ENCODE assay signal across 8 mouse cellular contexts in the genomic region with DNA sequence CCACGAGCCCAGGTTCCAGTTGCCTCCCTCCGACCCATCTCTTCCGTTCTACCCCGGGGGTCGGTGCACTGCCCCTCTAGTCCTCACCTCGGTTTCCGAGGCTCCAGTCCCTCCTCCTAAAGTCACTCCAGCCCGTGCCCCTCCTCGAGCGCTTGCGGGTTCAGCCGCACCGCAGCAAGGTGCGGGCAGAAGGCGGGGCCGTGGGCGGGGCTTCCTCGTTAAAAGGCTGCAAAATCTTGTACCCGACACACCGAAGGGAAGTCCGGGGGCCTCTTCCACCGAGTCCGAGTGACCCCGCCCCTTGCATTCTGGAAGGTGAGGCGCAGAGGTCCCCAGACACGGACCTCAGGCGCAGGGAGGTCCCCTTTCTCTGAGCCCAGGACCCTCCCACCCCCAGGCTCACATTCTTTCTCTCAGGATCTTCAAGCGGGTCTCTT. TPM values are rescaled to one million over a fixed set of nuclear protein-coding genes. Genes with fewer than 3 reads are reported as not detected.
DNase-seq lines count a peak whose midpoint lies in the region; ATAC-seq lines count a peak whose summit lies in the region.

A gene (plus strand): TSS at position 245 of the 437 bp plus-strand sequence.

- H3K4me2 ChIP-seq in heart, embryonic 13.5 days: peak within 1 kb of the TSS; percentile 83
- H3K4me2 ChIP-seq in kidney, embryonic 16.5 days (replicated peaks; ENCODE audit: low read depth, low read length): peak within 1 kb of the TSS; percentile 93
- peak within 1 kb of the TSS; percentile 87 for H3K4me2 ChIP-seq in lung, embryonic 16.5 days (ENCODE audit: low read depth, low read length)

- no peaks in the 10 kb centered on the region; the same call in 1 of the 2 replicates for H3K36me3 ChIP-seq in heart, embryonic 13.5 days
- H3K36me3 ChIP-seq in kidney, embryonic 16.5 days (ENCODE audit: insufficient read depth, low read length): no peaks in the 10 kb centered on the region
- H3K36me3 ChIP-seq in lung, embryonic 16.5 days (ENCODE audit: control insufficient read depth, insufficient read depth, low read length): no peaks in the 10 kb centered on the region

- H3K9me3 ChIP-seq in heart, embryonic 13.5 days: no peaks in the 10 kb centered on the region
- no peaks in the 10 kb centered on the region for H3K9me3 ChIP-seq in kidney, embryonic 16.5 days (ENCODE audit: low read length)
- no peaks in the 10 kb centered on the region for H3K9me3 ChIP-seq in lung, embryonic 16.5 days (ENCODE audit: control insufficient read depth, low read length)

- H3K27me3 ChIP-seq in heart, embryonic 13.5 days (replicated peaks): peaks cover 50% of the 10 kb centered on the region
- no peaks in the 10 kb centered on the region for H3K27me3 ChIP-seq in kidney, embryonic 16.5 days (ENCODE audit: insufficient read depth, low read length)
- H3K27me3 ChIP-seq in lung, embryonic 16.5 days (ENCODE audit: control insufficient read depth, insufficient read depth, low read depth, low read length): 0 out of 2 replicates have a peak, but pooled peaks cover 5% of the 10 kb centered on the region

- H3K9ac ChIP-seq in heart, embryonic 13.5 days: peak within 1 kb of the TSS; percentile 76
- peak within 1 kb of the TSS; percentile 64 for H3K9ac ChIP-seq in kidney, embryonic 16.5 days (replicated peaks; ENCODE audit: low read length)
- H3K9ac ChIP-seq in lung, embryonic 16.5 days (ENCODE audit: low read length): peak within 1 kb of the TSS; percentile 62

- peak; percentile 20 for DNase-seq in adrenal gland, postnatal 10 days
- DNase-seq in adrenal gland, adult 18-20 months (ENCODE audit: low spot score in 2 of 2): no peak
- peak; percentile 23 for DNase-seq in c-Kit-positive CD71-negative TER-119-negative erythroid progenitor cells, embryonic 14.5 days (ENCODE audit: low read depth)
- peak; percentile 32 for DNase-seq in retina, postnatal 1 day
- no peak for DNase-seq in frontal cortex, postnatal 14 days (ENCODE audit: low spot score in 2 of 2)

- 1% methylated on average over 28 of the region's 28 CpGs for WGBS in heart, embryonic 13.5 days
- under 1% methylated on average over 28 of the region's 28 CpGs for WGBS in kidney, embryonic 16.5 days
- WGBS in lung, embryonic 16.5 days: 0% methylated on average over 28 of the region's 28 CpGs

- ATAC-seq in heart, embryonic 13.5 days (ENCODE audit: extremely low read depth, insufficient number of reproducible peaks, low FRiP score, low TSS enrichment): no peak
- ATAC-seq in kidney, embryonic 16.5 days (ENCODE audit: low FRiP score, low TSS enrichment): peak; percentile 11
- ATAC-seq in lung, embryonic 16.5 days (ENCODE audit: low read depth): peak; percentile 34

- peaks cover 17% of the 10 kb centered on the region for H3K4me1 ChIP-seq in heart, embryonic 13.5 days
- H3K4me1 ChIP-seq in kidney, embryonic 16.5 days (ENCODE audit: insufficient read depth, low read length): peaks cover 16% of the 10 kb centered on the region
- H3K4me1 ChIP-seq in lung, embryonic 16.5 days (replicated peaks; ENCODE audit: control insufficient read depth, insufficient read depth, low read length): peaks cover 16% of the 10 kb centered on the region

- peak within 1 kb of the TSS; percentile 59 for H3K4me3 ChIP-seq in heart, embryonic 13.5 days
- H3K4me3 ChIP-seq in kidney, embryonic 16.5 days (ENCODE audit: low read length): peak within 1 kb of the TSS; percentile 59
- peak within 1 kb of the TSS; percentile 62 for H3K4me3 ChIP-seq in lung, embryonic 16.5 days (ENCODE audit: low read length)

- H3K27ac ChIP-seq in heart, embryonic 13.5 days (replicated peaks): no peak within 1 kb of the TSS
- no peak within 1 kb of the TSS for H3K27ac ChIP-seq in kidney, embryonic 16.5 days (ENCODE audit: low read length)
- H3K27ac ChIP-seq in lung, embryonic 16.5 days (ENCODE audit: low read length): no peak within 1 kb of the TSS

RNA-seq across cellular contexts. Expression of the gene that starts here (rescaled TPM):
- total RNA-seq in adrenal gland, postnatal 10 days (2021): 1 to 10 TPM; 7.0 to 7.3 TPM
- 1 to 10 TPM; 2.9 to 4.9 TPM for total RNA-seq in adrenal gland, adult 18-20 months (2021)
- 25.8 and 27.9 TPM in 2 replicates for polyA plus RNA-seq in heart, embryonic 13.5 days (2015; fragmentation: Nextera tagmentation; extraction: Ambion mirVana)
- 31.2 and 34.4 TPM in 2 replicates for polyA plus RNA-seq in kidney, embryonic 16.5 days (2015; fragmentation: Nextera tagmentation; extraction: Ambion mirVana)
- polyA plus RNA-seq in lung, embryonic 16.5 days (2015; fragmentation: Nextera tagmentation; extraction: Ambion mirVana): 24.2 TPM in 2 replicates

Comparison
In these comparisons a context has a peak if more than half of its experiments do, and no peak if none do; other contexts are left out.
1. DNase-seq: peak in adrenal gland, postnatal 10 days (single experiment), c-Kit-positive CD71-negative TER-119-negative erythroid progenitor cells, embryonic 14.5 days (single experiment) and retina, postnatal 1 day (single experiment); none in adrenal gland, adult 18-20 months (0 of 2) and frontal cortex, postnatal 14 days (0 of 2).
2. Peak in every context shown above with its lines, with median percentiles within 50 percentile points of each other: H3K4me2 ChIP-seq, H3K4me3 ChIP-seq and H3K9ac ChIP-seq.